Mouse (Mus musculus) kidney, postnatal 36 days (tissue): ENCODE measurements around the gene Anapc15.

ENCODE experiments used
- DNase-seq, 2 experiments: peaks; one replicate each; pipeline ENCODE4 v3.0.0; 2021 to 2022; ENCODE audit warnings: mixed read lengths in 2 of 2

Anapc15 gene

GRCm38 (mm10) chr7:101851689-101852088 lies 11.8 kb upstream of the Anapc15 start:
- DNase-seq, result no peak

DNA sequence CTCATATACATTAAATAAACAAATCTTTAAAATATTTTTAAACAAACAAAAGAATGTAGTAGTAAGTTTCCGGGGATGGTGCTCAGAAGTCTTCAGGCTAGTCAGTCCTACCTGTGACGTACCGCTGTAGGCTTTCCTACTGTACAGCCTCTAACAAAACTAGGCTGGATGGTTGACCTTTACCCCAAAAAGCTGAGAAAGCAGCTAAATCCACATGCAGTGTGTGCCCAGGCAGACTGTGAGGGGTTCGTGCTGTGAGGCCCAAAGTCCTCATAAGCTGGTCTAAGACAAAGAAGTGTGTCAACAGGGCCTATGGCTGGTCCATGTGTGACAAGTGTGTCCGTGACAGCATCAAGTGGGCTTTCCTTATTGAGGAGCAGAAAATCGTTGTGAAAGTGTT lies 10.7 kb upstream of the Anapc15 start:
- peak; percentile 31 to 60 for DNase-seq

- no peak for DNase-seq
Measured at GRCm38 (mm10) chr7:101853816-101854215, 9.7 kb upstream of the Anapc15 start.

GRCm38 (mm10) chr7:101857094-101857493 lies 6.4 kb upstream of the Anapc15 start, which contains the start of gene Folr2:
TSS of gene Folr2 (minus strand) at chr7:101857194.
- no peak for DNase-seq

DNA sequence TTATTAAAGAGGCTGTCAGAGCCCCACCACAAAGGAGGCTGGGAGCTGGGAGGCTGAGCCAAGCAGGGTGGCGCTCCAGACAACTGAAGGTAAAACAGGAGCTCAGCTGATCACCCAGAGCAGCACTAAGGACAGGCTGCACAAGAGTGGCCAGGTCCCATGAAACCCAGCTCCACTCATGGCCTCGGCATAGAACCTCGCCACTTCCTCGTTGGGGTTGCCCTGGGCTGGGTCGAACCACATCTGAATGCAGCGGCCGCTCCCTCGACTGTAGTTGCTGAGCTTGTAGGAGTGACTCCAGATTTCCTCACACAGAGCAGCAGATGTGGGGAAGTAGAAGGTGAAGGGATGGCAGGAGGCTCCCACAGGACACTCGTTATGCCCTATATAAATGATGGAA lies 5.2 kb upstream of the Anapc15 start:
- no peak for DNase-seq

- peak; percentile 71 to 80 for DNase-seq
Measured at GRCm38 (mm10) chr7:101860978-101861377, 2.5 kb upstream of the Anapc15 start.

DNA sequence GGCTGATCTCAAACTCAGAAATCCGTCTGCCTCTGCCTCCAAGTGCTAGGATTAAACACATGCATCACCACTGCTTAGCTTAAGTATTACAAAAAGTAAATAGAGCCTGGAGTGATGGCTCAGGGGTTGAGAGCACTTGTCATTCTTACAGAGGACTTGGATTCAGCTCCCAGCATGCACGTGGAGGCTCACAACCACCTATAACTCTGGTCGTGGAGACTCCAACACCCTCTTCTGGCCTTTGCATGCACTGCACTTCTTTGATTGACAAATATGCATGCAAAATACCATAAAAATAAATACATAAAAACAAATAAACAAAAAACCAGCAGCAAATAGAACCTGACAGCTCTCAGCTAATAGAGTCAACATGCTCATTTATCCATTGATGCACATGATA lies 1.2 kb upstream of the Anapc15 start:
- DNase-seq, result no peak

DNA sequence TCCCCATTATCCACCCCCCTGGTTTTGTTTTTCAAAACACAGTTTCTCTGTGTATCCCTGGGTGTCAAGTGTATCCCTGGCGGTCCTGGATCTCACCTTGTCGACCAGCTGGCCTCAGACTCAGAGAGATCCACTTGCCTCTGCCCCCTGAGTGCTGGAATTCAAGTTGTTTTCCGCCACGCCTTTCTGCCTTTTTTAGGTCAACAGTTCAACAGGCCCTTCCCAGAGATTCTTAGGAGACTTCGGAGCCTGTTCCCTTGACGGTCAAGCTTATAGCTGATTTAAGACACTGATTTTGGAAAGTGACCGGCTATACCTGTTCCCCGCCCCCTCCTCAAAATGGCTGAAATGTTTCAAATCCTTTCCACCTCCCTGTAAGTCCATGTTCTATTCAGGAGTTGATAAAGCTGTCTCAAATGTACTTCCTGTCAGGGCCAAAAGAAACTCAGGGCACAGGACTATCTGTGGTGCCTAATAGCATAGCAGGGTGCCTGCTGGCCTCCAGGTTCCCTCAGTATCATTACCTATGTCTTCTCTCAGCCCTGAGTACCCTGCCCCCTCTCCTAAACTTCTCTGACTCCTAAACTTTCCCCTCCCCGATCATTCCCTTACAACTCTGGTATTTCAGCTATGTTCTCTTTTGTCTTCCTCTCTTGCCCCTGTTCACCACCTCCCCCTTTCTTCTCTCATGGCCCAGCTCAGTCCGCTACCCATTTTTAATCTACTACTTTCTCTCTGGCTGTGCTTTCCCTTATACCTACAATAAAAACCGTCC lies 3.2 kb downstream of the Anapc15 start:
- peak; percentile 40 to 42 for DNase-seq

DNA sequence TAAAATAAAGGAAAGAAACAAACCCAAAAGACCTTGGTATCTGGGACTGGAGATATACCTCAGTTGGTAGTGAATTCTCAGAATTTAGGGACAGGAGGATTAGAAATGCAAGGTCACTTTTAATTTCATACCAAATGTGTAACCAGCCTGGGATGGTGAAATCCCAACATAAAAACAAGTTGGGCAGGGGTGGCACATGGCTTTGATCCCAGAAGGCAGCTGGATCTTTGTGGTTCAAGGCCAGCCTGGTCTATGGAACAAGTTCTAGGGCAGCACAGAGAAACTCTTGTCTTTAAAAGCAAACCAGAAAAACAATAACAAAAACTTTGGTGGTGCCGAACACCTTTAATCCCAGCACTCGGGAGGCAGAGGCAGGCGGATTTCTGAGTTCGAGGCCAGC lies 4.0 kb downstream of the Anapc15 start:
- DNase-seq, result no peak

- DNase-seq, result peak; percentile 67 to 79
Measured at GRCm38 (mm10) chr7:101868241-101869162, 5.0 kb downstream of the Anapc15 start.

- peak; percentile 49 to 60 for DNase-seq
Measured at GRCm38 (mm10) chr7:101869163-101869500, 5.6 kb downstream of the Anapc15 start.

DNA sequence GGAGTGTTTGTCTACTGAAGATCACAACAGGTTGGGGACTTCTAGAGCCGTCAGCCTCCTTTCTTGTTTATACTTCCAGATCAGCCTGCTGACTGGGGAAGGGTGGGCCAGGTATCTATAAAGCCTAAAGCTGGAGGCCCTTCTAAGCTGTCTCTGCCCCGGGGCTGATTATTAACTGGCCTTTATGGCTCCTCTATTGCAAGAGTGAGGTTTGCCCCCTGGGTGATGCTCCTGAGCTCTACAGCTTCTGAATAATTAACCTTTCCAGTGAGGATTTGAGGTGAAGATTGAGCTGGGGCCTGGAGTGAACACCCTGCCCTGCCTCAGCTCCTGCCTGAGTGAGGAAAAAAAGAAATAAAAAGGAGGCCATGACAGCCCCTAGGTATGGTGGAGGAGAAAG lies 7.1 kb downstream of the Anapc15 start, which contains the start of gene Folr1:
Gene Folr1 (minus strand): TSS at position 160 of the 400 bp plus-strand sequence.
- DNase-seq, result peak; percentile 73 to 87

DNA sequence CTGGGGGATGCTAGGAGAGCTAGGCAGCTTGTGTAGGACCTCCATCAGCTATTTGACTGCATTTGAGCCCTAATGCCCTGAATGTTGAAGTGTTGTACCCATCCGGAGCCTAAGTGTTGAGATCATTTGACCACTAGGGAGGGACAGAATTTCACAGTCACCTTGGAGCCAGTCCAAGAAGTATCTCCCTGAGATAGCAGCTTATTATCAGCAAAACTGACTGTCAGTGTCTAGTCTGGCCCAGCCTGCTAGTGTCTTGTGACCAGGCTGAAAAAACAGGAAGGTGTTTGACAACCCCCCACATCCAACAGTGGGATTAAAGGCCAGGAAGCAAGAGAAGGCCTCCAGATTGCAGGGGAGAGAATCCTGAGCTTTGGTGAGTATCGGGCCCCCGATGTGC lies 7.8 kb downstream of the Anapc15 start:
- peak; percentile 26 to 45 for DNase-seq

- DNase-seq, result no peak
Measured at GRCm38 (mm10) chr7:101875978-101876377, 12.5 kb downstream of the Anapc15 start.

- no peak for DNase-seq
Measured at GRCm38 (mm10) chr7:101880855-101881254, 17.3 kb downstream of the Anapc15 start.

DNA sequence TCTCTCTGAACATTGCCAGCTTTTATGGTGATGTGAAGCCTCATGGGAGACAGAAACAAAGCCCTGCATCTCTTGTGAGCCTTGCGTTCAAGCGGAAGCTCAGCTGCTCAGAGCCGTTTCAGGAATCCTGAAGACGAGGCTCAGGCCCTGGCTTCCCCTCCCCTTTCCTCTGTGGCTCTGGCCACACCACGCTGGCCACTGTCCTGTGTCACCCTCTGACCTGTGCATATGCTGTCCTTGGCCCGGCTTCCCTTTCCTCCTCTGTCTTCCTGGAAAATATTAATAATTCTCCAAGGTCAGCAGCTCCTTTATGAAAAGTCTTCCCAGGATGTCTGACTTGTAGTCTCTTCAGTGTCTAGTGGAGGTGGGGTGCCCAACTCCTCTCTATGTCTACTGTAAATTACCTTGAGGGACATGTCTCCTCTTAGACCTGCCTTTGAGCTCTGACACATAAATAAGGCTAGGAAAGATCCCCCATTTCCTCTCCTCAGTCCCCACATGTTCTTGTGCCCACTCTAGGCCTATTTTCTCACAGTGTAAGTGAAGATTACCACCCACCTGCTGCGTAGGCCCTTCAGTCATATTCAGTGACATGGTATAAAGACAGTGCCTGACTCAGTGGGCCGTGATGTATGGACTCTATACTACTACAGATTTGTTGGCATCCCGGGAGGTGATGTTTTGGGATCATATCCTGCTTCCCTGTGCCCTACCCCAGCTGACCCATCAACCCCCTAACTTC lies 19.1 kb downstream of the Anapc15 start:
- DNase-seq, result peak; percentile 54 to 60

GRCm38 (mm10) chr7:101884160-101884559 lies 20.6 kb downstream of the Anapc15 start:
- no peak for DNase-seq

DNA sequence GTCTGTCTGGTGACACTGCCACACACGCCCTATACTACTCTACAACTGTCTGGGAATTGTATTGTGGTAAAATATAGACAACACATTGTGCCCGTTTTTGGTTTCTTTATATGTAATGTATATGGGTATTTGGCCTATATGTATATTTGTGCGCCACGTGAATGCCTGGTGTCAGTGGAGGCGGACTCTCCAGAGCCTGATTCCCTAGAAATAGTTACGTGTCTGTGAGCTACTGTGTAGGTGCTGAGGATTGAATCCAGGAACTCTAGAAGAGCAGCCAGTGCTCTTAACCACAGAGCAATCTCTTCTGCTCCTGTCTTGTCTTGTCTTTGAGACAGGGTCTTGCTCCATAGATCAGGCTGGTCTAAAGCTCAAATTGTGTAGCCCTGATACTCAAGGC lies 22.8 kb downstream of the Anapc15 start:
- no peak for DNase-seq

DNA sequence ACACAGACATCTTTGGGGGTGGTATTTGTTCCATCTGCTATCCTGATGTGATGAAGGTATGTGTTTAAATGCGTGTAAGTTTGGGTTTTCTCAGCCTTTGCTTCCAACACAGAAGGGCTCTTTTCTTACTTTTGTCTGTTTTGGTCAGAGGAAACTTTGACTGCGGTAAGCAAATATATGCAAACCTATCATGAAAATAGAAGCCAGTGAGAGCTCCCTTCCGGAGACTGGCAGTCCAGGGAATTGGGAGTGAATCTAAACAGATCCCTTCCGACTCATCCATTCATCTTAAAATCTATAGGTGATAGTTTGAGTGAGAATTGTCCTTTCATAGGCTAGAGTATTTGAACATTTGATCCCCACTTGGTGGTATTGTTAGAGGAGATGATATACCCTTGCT lies 24.9 kb downstream of the Anapc15 start:
- no peak for DNase-seq

DNA sequence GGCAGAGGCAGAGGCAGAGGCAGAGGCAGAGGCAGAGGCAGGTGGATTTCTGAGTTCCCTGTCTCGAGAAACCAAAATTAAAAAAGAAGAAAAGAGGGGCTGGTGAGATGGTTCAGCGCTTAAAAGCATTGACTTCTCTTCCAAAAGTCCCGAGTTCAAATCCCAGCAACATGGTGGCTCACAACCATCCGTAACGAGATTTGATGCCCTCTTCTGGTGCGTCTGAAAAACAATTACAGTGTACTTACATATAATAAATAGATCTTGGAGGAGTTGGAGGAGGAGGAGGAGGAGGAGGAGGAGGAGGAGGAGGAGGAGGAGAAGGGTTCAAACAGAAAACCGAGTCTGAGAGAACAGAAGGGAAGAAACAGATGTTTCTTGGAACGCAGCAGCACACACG lies 32.2 kb downstream of the Anapc15 start:
- no peak for DNase-seq

DNA sequence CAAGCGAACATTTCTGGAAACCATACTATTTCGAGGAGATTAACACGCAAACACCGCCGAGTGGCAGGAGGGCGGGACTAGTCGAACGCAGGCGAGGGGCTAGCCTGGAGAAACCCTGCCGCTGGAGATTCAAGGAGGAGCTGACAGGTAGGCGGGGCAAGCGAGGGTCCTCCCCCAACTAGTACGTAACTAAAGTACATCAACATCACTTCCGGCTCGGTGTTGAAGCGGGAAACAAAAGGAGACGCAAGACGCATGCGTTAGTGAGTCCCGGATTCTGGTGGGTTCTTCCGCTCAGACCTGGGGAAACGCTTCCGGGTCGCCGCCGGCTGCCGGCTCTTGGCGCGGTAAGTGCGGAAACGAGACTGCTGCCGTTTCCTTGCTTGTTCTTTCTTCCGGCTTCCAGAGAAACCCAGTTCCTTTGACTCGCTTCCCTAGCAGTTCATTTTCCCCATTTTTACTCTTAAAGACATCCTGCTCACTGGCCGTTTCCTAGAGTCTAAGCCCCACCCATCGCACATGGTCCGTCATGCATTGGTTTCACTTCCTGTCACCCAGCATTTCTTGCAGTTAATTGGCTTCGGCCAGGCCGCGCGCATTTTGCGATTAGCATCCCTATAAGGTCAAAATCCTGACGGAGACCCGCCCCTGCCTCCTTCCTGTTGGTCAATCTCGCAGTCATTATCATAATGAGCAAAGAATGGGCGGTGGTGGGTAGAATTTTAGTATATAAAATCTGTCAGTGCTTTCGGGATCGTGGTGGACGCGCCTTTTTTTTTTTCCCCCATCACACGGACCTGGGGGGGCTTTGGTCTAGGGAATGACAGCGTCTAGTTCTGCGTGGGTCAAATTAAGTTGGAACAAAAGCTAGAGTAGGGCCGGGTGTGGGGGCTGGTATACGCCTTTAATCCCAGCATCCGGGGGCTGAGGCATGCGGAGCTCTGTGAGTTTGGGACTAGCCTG lies 32.9 kb downstream of the Anapc15 start:
- DNase-seq, result peak; percentile 97 to 99
